Mouse (Mus musculus) spleen, adult 2 months (tissue): ENCODE data around the gene Wdr78. TPM values are rescaled to one million over a fixed set of nuclear protein-coding genes. Genes with fewer than 3 reads are reported as not detected.

Source experiments
- DNase-seq, 2 experiments: peaks; one replicate each; pipeline versions ENCODE4 v3.0.0 to v3.0.0-alpha.2; 2012 to 2021; ENCODE audit warnings: low spot score in 2 of 2, low read depth in 1 of 2
- H3K27ac ChIP-seq: fragments of 200-500 bp; 2 replicates; pipeline ENCODE4 v1.5.1; 2012; ENCODE audit warnings: low read length, inconsistent platforms; ENCODE audit not compliant: insufficient read depth
- H3K27me3 ChIP-seq: fragments of 200-500 bp; 2 replicates; pipeline ENCODE4 v1.6.1; 2012; ENCODE audit warnings: mild to moderate bottlenecking, moderate library complexity, low read length, inconsistent platforms; ENCODE audit not compliant: control insufficient read depth, insufficient read depth
- H3K36me3 ChIP-seq: fragments of 200-500 bp; 2 replicates; pipeline ENCODE4 v1.6.1; 2012; ENCODE audit warnings: mild to moderate bottlenecking, low read length, inconsistent platforms; ENCODE audit not compliant: control insufficient read depth, insufficient read depth
- H3K4me1 ChIP-seq: fragments of 200-500 bp; 2 replicates; pipeline ENCODE4 v1.6.1; 2011; ENCODE audit warnings: inconsistent platforms; ENCODE audit not compliant: control insufficient read depth, insufficient read depth, insufficient read length
- H3K4me3 ChIP-seq: fragments of 200-500 bp; 2 replicates; pipeline ENCODE4 v1.5.1; 2011; ENCODE audit warnings: mild to moderate bottlenecking, inconsistent platforms; ENCODE audit not compliant: insufficient read depth, insufficient read length; ENCODE audit errors: extremely low read depth
- CTCF ChIP-seq: fragments of 200-500 bp; IDR thresholded peaks from 2 replicates; pipeline ENCODE4 v1.5.1; 2011; ENCODE audit warnings: mild to moderate bottlenecking, inconsistent platforms; ENCODE audit not compliant: insufficient read depth, insufficient read length, insufficient replicate concordance; ENCODE audit errors: extremely low read depth
- POLR2A ChIP-seq: fragments of 200-500 bp; IDR thresholded peaks from 2 replicates; pipeline ENCODE4 v1.6.1; 2011; ENCODE audit warnings: low read depth, low read length, inconsistent platforms
- WGBS: fragments of 180-500 bp; shearing (Covaris S2); methylation state at CpG from one replicate; pipeline ENCODE4 v1.1.7; 2018; 5-methylcytosine and 5-hydroxymethylcytosine counted together
- polyA plus RNA-seq: library from polyadenylated mRNA; depleted of rRNA; stranded (reverse); fragments of >200 nt; gene quantifications from 2 replicates; pipeline ENCODE4 v1.2.3, GENCODE M21; 2012

Gene Wdr78
- polyA plus RNA-seq, 1 experiment, result 0.57 TPM

DNA sequence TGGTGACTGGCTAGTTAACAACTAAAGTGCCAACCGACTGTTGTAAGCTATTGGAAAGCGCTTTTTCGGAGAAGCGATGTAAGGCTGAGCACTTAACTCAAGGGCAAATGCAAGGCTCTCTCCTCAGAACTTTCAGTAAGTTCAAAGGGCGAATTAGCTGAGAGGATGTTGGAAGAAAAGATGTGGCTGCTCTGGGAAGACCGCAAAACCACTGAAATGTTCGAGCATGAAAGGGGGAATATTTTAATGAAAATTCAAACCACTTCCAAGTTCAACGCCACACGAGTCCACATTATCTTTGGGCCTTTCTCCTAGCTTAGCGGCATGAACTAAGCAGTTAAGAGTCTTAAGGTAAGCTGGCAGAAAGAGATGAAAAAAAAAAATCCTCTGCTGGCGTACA lies 953 bp downstream of the Wdr78 start:
- 0 out of 2 replicates have a peak, but pooled peaks cover 4% of the 10 kb centered on the region for H3K36me3 ChIP-seq
- DNase-seq, result no peak
- H3K4me3 ChIP-seq, result peak overlapping the region; percentile 74
- TF ChIP-seq CTCF, result no peak
- TF ChIP-seq POLR2A, result no peak
- H3K4me1 ChIP-seq, result peaks cover 3% of the 10 kb centered on the region; the same call in 1 of the 2 replicates
- no peaks in the 10 kb centered on the region for H3K27me3 ChIP-seq
- no peak overlapping the region for H3K27ac ChIP-seq
- WGBS, result 8% methylated on average over 11 of the region's 11 CpGs

DNA sequence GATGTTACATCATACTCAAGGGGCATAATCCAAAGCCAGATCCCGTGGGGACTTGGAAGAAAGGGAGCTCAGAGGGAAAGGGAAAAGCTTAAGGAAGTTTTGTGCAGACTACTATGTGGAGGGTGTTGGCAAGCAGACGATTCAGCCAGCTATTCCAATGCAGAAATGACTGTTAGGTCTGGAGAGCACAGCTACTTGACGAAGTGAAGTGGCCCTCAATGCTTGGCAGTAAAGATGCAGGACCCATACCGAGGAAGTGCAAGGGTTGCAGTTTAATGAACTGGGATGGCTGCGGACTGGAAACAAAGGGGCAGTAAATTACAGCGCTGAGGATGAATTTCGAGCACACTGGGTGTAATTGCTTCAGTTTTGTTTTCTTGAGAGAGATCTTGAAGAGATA lies 1.7 kb downstream of the Wdr78 start:
- Histone ChIP-seq H3K27me3 (no peaks in the 10 kb centered on the region), H3K4me1 (peaks cover 3% of the 10 kb centered on the region; the same call in 1 of the 2 replicates), H3K36me3 (0 out of 2 replicates have a peak, but pooled peaks cover 4% of the 10 kb centered on the region), H3K27ac (no peak overlapping the region), H3K4me3 (no peak overlapping the region)
- WGBS, result 71% methylated on average over 7 of the region's 7 CpGs
- no peak for TF ChIP-seq POLR2A
- no peak for TF ChIP-seq CTCF
- no peak for DNase-seq

DNA sequence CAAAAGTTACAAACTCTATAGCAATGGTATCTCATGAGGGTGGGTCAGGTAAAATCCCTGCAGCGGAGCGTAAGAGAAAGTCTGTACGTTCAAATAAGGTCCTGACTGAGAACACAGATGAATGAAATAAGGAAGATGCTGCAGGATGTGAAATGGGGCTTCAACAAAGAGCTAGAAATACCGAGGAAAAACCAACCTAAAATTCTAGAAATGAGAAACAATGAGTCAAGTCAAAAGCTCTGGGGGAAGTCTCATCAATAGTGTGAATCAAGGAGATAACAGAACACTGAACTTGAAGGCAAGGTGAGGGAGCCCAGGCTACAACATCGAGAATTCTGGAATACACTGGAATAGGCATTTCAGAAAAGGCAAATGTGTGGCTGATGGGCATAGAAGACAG lies 15.8 kb downstream of the Wdr78 start:
- TF ChIP-seq POLR2A, result no peak
- TF ChIP-seq CTCF, result no peak
- no peak for DNase-seq
- Histone ChIP-seq H3K4me3 (no peak overlapping the region), H3K27ac (no peak overlapping the region), H3K27me3 (no peaks in the 10 kb centered on the region), H3K4me1 (no peaks in the 10 kb centered on the region), H3K36me3 (no peaks in the 10 kb centered on the region)
- WGBS, result 85% methylated on average over 5 of the region's 5 CpGs

DNA sequence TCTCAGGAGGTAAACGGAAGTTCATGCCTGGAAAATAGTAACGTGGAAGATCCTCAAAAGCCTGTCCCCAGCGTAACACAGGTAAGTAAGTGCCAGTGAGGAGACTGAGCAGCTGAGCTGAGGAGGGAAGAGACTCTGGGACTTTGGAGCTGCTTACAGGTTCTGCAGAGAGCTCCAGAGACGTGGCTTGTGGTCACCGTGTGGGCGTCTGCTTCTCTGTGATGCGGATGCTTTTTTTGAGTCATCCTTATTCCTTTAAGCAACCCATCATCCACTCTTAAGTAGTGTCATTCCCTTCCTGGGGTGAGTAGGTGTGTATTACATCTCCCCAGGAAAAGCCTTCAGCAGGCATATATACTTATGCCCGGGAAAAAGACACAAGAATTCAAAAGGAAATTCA lies 18.4 kb downstream of the Wdr78 start:
- TF ChIP-seq CTCF (no peak), POLR2A (no peak)

DNA sequence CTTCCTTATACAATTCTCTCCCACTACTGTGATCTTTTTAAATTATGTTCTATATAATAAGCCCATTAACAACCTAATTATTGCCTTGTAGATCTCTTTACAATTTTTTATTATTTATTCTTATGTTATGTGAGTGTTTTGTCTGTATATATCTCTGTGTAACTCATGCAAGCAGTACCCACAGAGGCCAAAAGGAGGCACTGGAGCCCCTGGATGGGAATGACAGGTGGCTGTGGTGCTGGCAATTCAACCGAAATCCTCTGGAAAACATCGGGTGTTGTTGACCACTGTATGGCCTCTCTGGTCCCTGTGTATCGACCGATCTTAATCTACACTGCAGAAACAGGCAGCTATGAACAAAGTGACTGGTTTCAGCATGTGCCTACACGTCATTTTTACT lies 29.1 kb downstream of the Wdr78 start:
- Histone ChIP-seq H3K27me3 (no peaks in the 10 kb centered on the region), H3K4me3 (no peak overlapping the region), H3K4me1 (no peaks in the 10 kb centered on the region), H3K27ac (no peak overlapping the region), H3K36me3 (no peaks in the 10 kb centered on the region)
- TF ChIP-seq POLR2A (no peak), CTCF (no peak)
- no peak for DNase-seq
- WGBS, result 96% methylated on average over 5 of the region's 5 CpGs

More for the DNA sequence above, 18.4 kb downstream of the Wdr78 start:
- H3K4me1 ChIP-seq, result no peaks in the 10 kb centered on the region
- whole genome bisulfite sequencing, result 78% methylated on average over 8 of the region's 8 CpGs
- no peaks in the 10 kb centered on the region for H3K36me3 ChIP-seq
- H3K27me3 ChIP-seq, result no peaks in the 10 kb centered on the region
- no peak for DNase-seq
- H3K27ac ChIP-seq, result no peak overlapping the region
- H3K4me3 ChIP-seq, result no peak overlapping the region

DNA sequence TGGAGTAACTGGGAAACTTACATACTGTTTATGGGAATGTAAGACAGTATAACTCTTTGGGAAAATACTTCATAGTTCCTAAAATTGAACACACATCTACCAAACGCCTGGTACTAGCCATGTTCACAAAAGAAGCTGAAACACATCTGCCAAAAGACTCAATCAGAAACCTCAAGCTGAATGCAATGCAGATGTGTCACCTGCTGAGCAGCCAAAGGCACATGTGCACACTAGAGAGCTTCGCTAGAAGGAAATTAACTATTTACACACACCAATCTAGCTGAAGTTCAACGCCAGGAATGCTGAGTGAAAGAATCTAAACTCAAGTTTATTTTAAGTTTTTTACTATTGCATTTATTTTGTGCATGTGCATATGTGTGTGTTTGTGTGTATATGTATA lies 43.7 kb downstream of the Wdr78 start:
- H3K27ac ChIP-seq, result no peak overlapping the region
- H3K36me3 ChIP-seq, result no peaks in the 10 kb centered on the region
- H3K4me1 ChIP-seq, result no peaks in the 10 kb centered on the region
- no peak for TF ChIP-seq CTCF
- TF ChIP-seq POLR2A, result no peak
- WGBS, result 75% methylated on average over 3 of the region's 3 CpGs
- H3K4me3 ChIP-seq, result no peak overlapping the region
- DNase-seq, result no peak
- no peaks in the 10 kb centered on the region for H3K27me3 ChIP-seq

DNA sequence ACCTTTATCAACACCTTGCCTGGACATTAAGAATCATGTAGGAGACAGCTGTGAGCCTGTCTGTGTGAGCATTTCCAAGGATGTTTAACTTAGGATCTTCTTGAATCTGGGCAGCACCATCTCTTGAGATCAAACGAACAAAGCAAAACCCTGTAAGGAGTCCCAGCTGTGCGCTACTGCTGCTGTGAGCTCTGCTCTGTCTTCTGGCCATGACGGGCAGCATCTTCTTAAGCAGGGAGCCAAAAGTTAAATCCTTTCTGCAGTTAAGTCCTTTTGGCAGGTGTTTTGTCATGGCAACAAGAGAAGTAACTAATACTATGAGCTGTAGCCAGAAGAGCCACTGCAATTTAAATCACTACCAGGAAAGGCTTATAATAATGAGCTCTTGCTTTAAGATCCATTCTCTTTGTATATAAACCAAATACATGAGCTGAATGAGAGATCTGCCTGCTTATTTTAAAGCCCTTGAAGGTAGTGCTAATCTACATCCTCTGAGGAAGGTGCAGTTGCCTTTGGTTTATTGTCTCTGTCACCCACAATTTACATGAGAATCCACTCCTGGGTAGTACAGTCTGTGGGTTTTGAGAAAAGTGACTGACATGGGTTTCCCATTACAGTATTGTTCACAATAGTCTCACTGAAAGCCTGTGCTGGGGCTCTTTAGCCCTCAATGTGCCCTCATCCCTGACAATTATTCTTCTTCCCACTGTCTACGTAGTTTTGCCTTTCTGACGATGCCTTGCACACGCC lies 46.3 kb downstream of the Wdr78 start:
- H3K4me1 ChIP-seq, result no peaks in the 10 kb centered on the region
- no peak for DNase-seq
- no peak overlapping the region for H3K4me3 ChIP-seq
- H3K27me3 ChIP-seq, result no peaks in the 10 kb centered on the region
- H3K36me3 ChIP-seq, result no peaks in the 10 kb centered on the region
- 87% methylated on average over 6 of the region's 6 CpGs for WGBS
- no peak for TF ChIP-seq POLR2A
- TF ChIP-seq CTCF, result no peak
- no peak overlapping the region for H3K27ac ChIP-seq
